Mouse (Mus musculus) right cerebral cortex, postnatal 25 days (tissue): ENCODE data around the gene Klf12.

Source experiments
- DNase-seq: peaks from one replicate; pipeline ENCODE4 v3.0.0; 2022

Gene Klf12

DNA sequence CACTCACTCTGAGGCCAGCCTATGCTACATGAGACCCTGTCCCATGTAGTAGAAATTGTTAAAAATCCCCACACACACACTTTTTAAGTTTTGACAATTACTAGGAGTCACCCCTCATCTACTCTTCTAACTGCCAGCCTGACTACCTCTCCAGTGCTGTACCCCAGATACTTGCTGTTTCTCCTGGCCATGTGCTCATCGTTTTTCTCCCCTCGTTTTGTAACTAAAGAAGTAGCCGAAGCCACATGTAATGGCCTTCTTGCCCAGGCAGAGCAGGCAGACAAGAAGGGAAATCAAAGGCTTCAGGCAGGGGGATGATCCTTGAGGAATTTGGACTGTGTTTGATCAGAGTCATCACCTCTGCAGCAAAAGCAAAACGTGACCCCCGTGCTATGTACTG is 274.0 kb downstream of the Klf12 start:
- DNase-seq = no peak

DNA sequence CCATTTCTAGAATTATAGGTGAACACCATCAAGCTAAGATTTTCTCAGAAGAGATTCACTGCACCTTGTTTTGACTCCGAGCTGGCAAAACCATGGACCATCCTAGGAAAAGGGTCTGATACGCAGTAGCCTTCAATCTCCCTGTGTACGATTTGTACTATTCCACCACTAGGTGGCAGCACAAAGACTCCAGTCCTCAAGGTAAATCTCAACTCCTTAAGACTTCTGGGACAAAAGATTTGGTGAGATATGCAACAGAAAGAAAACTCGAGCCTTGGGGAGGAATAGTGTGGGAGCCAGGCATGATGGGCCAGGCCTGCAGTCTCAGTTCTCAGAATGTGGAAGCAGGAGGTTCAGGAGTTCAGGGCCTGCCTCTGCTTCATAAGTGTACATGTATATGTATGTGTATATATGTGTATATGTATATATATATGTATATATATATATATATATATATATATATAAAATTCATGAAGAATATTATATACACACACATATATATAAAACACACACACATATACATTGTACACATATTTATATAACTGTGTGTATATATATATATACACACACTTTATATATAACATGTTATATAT is 274.6 kb downstream of the Klf12 start:
- DNase-seq = peak; percentile 12

DNA sequence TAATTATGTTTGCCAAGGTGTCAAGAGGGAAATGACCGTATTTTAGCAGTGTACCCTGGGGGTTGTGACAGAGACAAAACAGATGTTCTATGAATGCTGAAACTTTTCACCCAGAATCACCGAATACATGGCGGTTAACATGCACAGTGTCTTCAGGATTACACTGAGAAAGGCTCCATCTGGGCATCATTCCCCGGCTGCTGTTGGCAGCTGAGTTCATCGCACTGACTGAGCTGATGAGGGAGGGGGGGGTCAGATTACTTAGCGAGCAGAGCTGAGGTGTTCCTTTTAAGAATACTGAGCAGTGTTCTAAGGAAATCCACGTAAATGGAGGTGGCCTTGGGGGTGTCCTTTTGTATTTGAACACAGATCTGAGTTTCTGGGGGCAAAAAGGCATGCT is 301.0 kb downstream of the Klf12 start:
- no peak for DNase-seq

DNA sequence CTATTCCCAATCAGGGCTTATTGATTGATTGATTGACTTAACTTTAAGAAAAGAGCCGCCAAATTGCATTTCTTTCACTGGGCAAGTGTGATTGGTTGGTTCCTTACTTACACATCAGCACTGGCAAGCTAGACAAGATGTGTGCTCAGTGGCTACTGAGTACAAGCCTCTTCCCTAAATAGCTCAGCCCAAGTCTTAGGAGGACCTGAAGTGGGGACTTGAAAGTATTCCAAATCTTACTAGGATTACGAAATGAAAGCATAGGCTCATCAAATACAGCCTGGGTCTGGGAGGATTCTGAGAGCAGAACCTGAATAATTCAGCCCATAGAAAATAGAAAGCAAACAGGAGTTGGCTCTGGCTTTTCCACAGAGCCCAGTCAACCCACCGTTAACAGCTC is 303.3 kb downstream of the Klf12 start:
- DNase-seq = no peak

GRCm38 (mm10) chr14:99967920-99968319 is 316.6 kb downstream of the Klf12 start:
- DNase-seq = no peak

- no peak for DNase-seq
Measured at GRCm38 (mm10) chr14:99960500-99961229, 323.8 kb downstream of the Klf12 start.

DNA sequence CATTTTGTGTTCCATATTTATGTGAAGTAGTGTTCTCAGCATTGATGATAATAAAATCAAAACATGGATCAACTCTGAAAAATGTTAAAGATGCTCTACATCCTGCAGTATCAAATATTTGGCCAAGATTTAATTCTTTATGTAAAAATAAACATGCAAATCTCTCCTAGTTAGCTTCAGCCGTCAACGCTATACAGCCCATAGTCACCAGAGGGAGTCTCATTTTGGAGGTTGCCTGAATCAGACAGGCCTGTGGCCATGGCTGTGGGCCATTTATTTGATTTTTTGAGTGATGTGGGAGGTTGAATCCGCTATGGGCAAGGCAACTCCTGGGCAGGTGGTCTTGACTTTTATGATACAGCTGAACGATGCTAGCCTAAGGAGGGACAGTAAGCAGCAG is 329.3 kb downstream of the Klf12 start:
- DNase-seq = no peak

- peak; percentile 32 for DNase-seq
Measured at GRCm38 (mm10) chr14:99944221-99945108, 340.0 kb downstream of the Klf12 start.

- DNase-seq = no peak
Measured at GRCm38 (mm10) chr14:99943156-99943555, 341.3 kb downstream of the Klf12 start.

GRCm38 (mm10) chr14:99933456-99933855 is 351.0 kb downstream of the Klf12 start:
- no peak for DNase-seq

GRCm38 (mm10) chr14:99931879-99932278 is 352.6 kb downstream of the Klf12 start:
- DNase-seq = peak; percentile 71

- DNase-seq = no peak
Measured at GRCm38 (mm10) chr14:99911912-99912311, 372.6 kb downstream of the Klf12 start.

GRCm38 (mm10) chr14:99910876-99911275 is 373.6 kb downstream of the Klf12 start:
- DNase-seq = no peak

DNA sequence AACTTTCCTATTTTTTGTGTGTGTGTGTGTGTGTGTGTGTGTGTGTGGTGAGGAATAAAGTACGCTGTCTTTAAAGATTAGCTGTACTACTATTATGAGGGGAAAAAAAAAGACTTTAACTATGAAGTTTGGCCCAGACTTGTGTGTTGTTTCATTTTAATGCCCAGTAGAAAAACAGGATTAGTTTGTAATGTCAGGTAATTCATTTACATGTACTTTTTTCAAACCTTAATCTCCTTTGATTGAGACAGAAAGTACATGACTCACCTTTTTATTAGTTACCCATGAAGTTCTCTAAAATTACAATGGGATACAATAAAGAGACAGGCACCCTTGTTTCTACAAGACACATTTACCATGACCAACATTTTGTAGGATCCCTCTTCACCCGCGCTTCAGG is 383.6 kb downstream of the Klf12 start:
- no peak for DNase-seq

GRCm38 (mm10) chr14:99898861-99899260 is 385.6 kb downstream of the Klf12 start:
- DNase-seq = no peak

DNA sequence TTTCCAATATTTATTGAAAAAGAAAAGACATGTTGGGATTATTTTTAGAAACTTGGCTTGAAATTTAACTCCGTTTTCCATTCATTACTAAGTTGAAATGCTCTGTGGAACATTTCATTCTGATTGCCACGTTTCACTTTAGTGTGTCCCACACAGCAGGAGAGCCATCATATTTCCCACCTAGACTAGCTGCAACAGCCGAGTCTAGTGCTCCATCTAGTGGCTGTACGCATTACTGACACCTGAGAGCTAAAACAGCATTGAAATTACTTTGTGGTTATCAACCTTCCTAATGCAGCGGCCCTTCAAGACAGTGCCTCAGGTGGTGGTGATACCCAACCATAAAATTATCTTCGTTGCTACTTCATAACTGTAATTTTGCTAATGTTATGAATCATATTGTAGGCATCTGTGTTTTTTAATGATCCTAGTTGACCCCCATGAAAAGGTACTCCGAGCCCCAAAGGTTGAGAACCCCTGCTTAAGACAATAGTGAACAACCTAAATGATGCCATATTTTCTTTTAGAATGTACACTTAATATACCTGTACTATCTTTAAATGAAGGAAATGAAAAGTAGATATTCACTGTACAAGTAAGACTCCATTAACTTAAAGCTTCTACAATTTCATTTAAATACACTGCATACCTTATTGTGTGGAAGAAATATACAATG is 389.6 kb downstream of the Klf12 start:
- DNase-seq = peak; percentile 72

DNA sequence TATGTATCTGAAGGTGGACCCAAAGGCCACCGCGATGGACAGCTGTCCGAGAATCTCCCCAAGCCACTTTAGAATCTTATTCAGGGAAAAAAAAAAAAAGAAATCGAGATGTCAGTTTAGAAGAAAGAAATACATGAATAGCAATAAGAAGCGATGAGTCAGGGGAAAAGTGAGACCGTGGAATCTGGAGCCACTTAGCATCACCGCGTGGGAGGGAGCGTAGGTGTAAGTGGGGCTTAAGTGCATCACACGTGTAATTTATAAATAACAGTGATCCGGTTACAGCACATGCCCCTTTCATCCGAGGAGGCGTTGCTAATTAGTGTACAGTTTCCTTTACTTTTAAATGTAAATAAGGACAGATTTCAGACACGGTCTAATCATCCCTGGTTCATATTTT is 390.4 kb downstream of the Klf12 start:
- peak; percentile 36 for DNase-seq

- no peak for DNase-seq
Measured at GRCm38 (mm10) chr14:99886503-99886902, 398.0 kb downstream of the Klf12 start.

- no peak for DNase-seq
Measured at GRCm38 (mm10) chr14:99885562-99885961, 398.9 kb downstream of the Klf12 start.

DNA sequence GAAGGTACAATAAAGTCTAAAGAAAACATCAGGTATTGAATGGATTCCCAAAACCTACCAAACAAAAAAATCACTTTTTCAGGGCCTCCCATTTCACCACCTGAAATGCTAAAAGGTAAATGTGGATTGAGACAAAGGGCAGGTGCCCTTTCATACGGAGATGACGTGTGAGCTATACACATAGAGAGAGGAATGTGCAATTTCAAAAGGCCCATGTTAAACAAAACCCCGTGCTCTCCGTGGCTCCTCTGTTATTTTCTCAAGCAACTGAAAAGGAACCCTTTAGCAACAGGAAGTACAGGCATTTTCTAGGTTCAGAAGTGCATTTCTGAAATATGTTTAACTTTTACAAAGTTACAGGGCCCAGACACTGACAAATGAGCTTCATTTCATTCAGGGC is 399.4 kb downstream of the Klf12 start:
- no peak for DNase-seq

GRCm38 (mm10) chr14:99876791-99877578 is 407.5 kb downstream of the Klf12 start:
- no peak for DNase-seq

DNA sequence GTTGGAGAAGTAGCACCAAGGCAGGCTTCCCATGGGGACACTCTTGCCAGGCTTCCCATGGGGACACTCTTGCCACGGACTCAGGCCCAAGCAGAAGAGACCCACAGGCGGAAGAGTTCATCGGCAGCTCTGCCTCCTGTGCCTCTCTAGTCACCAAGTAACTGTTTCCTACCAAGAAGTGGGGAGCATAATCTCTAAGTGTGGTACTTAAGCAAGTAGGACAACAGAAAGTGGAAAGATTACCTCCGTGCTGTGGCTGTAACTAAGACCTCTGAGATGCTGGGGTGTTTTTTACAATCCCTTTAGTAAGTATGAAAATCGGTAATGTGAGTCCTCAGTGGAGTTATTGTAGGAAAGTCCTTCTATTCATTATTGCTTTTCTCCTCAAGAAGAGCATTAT is 410.8 kb downstream of the Klf12 start:
- no peak for DNase-seq
